Mouse (Mus musculus): ENCODE results near the gene Cenpe. TPM values are rescaled to one million over a fixed set of nuclear protein-coding genes. Genes with fewer than 3 reads are reported as not detected.
"Not testable (repeated sequence)": the region's sequence is repeated elsewhere in the genome, so short reads cannot be mapped to it uniquely, and the experiment has no call there.

The Cenpe gene
- 1 to 10 TPM; 7.3 to 7.7 TPM for total RNA-seq (2021)

DNA sequence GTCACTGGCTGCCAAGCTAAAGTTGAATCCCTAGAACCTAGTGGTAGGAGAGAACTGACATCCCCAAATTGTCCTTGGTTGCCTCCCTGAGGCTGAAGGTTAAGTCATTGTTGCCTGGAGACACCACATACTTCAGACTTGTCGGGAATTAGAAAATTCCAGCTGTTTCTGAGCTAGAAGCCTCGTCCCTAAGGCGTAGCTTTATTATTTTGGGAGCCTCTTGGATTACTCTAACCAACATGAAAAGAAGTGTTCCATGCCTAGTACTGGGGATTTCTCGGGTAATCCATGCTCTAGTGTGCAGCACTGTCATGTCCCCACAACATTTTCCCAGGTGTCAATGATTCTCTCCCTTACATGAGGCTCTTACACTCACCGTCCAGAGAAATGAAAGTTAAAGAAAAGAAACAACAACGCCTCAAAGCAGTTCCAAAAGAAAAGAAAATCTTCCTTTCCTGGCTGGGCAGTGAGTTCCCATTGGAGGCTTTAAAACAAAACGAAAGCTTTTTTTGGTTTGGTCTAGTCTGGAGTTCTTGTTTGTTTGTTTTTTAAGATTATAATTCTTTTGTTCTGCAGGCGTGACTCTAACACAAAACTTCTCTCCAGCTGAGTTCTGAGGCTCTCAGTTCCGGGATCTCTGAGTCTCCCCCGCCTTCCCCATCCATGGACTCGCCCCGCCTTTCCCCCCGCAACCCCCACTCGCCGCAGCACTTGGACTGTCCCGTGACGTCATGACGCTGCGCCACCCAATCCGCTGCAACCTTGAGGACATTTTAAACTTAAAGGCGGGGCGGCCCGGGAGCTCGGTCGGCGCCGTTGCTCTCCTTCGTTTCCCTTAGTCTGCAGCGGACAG, at the start of gene Cenpe:
Cenpe (plus strand) TSS at position 733 of the 853 bp plus-strand sequence.
- intact Hi-C loops (cut with DNase I), result no loop called here
- peak; percentile 91 to 94 for DNase-seq

DNA sequence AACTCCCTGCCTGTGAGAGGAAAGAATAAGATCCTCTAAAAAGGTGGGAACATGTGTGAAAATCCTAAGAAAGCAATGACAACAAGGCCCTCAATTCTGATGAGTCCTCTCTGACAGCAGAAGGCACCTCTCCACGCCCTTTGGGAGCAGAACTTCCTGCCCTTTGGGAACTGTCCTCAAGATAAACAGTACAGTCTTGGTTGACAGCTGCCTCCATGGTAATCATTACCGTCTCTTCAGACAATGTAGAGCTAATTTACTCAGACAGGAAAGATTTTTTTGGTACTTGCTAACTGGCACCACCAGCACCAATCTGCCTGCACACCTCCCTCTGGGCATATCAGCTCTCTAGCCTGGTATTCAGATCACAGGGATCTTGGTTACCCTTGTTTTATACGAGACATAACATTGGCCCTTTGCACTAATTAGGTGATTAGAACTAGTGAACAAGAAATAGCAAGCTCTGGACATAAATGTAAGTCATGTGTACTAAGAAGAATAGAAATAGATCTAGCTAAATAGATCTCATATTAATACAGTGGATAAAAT, 40.4 kb upstream of the Cenpe start:
- no peak for DNase-seq
- intact Hi-C loops (cut with DNase I), result no loop called here

DNA sequence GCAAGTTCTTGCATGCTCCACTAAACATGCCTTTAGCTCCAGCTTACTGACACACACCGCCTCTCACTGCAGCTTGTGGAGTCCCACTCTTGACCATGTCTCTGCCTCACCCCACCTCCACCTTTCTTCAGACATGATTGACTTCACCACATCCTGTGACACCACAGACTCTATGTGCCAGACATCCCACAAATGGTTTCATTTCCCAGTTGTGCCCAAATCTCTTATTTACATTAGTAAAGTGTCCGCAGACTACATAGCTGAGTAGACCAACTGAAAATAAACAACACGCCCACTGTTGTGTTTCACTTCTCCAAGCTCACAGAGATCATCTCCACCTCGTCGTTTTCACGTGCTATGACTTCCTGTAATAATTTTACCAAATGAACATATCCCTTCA, 20.5 kb upstream of the Cenpe start:
- intact Hi-C loops (cut with DNase I), result no loop called here
- no peak for DNase-seq

DNA sequence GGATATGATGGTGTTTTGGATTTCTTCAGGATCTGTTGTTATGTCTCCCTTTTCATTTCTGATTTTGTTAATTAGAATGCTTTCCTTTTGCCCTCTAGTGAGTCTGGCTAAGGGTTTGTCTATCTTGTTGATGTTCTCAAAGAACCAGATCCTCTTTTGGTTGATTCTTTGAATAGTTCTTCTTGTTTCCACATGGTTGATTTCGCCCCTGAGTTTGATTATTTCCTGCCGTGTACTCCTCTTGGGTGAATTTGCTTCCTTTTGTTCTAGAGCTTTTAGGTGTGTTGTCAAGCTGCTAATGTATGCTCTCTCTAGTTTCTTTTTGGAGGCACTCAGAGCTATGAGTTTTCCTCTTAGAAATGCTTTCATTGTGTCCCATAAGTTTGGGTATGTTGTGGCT, 14.3 kb upstream of the Cenpe start:
- intact Hi-C loops (cut with DNase I); DNase-seq: not testable (repeated sequence)

DNA sequence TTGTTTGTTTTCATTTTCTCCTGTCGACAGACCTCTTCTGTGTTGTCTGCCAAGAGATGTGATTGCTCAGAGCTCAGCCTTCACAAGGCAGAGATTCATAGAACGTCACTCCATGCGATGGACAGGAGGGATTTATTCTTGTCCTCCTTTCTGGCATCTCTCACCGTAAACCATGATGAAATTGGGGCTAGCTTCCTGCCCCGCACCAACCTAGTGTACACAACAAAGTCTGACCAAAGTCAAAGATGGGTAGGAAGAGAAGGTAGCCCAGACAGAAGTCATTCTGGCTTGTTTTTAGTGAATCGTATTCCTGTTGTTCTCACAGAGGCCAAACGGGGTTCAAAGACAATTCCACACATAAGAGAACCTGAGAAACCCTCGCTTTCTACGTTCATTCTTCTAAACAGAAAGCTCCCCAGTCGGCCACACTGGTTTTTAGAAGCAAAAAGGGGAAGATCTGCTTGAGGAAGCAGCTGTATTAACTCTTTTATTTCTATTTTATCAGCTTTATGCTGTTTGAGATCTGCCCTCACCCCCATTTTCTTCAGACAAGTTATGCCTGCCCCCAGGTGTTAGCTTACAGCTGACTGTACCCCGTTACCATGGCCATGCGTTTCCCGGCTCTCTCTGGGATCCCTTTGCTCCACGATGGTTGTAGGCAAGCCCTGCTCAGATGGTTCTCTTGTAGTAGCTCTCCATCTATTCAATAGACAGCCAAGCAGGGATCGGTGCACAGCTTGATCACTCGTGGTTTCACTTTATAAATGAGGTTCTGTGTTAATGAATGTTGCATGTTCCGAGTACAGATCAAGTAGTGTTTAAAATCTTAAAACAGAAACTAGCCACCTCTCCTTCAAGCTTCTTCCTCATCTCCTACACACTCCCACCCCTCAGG, 11.7 kb upstream of the Cenpe start:
- no peak for DNase-seq
- intact Hi-C loops (cut with DNase I), result no loop called here

DNA sequence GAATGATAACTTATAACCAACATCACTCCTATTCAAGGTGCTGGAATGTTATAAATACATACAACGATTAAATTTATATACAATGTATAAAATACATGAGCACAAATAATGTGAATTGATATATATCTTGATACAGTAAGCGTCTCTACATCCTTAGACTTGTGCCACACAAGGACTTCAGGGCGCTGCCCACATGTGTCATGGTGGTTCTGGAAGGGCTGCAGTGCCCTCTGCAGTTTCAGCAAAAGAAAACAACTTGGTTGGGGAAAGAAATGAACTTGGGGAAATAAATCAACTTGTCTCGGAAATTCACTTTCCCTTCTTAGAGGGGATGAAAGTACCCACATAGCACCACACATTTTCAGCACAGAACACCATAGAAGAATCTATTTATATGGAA, 5.7 kb upstream of the Cenpe start:
- intact Hi-C loops (cut with DNase I), result loop anchor here (2.0 kb wide), 2 partner anchors 558 to 1330 kb away; no protein-coding TSS in a partner anchor
- peak; percentile 20 to 55 for DNase-seq

DNA sequence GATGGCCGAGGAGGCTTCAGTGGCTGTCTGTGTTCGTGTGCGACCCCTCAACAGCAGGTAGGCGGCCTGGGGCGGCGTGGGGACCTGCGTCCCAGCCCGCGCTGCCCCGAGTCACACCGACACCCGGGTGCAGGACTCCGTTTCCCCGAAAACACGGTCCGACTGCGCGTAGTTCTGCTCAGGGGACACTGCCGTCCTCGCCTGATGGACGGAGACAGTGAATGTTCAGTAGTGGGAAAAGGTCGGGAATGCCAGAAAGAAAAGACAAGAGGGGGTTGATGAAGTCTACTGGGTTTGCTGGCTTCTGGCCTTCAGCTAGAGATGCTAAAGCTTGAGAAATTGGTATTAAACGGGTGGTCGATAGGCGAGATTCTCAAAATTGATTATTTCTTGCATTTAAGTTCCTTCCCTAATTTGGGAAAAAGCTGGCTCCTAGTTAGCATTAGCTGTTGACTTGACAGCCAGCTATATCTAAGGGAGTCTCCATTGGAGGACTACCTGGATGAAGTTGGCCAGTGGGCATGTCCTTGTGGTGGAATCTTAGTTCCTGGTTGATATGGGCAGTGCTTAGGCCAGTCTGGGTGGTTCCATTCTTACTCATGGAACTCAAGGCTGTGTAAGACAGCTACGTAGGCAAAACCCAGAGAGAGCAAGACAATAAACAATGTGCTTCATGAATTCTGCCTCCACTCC, 467 bp downstream of the Cenpe start:
- DNase-seq, result no peak
- intact Hi-C loops (cut with DNase I), result no loop called here

DNA sequence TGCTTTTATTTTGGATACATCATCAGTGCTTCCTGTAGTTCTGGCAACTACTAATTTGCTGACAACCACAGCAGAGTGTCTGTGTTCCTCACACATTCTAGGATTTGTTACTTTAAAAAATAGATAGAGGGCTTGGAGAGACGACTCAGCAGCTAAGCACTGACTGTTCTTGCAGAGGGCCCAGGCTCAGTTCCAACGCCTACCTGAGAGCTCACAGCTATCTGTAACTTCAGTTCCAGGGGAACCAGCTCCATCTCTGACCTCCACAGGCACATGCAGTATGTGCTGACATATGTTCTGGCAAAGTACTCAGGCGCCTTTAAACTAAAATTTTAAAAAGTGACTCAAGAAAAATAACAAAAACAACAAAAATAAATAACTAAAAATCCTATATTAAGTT, 19.7 kb downstream of the Cenpe start:
- no peak for DNase-seq
- intact Hi-C loops (cut with DNase I), result no loop called here

DNA sequence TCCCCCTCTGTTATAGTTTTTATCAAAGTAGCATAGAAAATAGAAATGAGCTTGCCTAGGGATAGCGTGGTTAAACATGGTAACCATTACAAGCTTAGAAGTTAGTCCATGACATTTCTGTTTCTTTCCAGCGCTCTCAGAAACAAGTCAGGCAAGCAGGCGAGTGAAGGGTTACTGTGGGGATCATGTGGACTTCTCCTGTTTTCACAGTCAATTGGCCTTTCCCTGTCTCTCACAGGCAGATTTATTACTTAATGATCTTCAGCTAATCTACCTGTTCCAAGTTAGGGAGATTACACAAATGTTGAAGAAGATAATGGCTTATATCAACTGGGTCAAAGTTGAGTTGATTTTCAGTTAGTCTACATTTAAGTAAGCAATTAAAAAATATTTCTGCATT, 20.1 kb downstream of the Cenpe start:
- intact Hi-C loops (cut with DNase I), result no loop called here
- no peak for DNase-seq

DNA sequence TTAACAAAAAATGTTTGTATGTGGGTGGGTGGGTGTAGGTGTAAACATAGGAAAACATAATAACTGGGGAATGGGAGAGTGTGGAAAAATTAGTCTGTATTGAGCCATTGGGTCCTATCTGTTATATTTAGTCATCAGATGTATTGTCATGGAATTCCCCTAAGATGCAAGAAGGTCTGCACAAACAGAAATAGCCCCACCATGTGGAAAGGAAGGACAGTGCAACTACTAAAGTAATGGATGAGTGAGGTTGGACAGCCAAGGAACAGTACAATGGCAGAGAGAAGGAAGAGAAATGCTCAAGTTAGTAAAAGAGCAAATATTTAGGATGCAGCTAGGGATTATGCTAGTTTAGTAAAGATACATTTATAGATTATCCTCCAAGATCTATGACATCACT, 33.4 kb downstream of the Cenpe start:
- DNase-seq, result peak in 1 of 2 experiments; percentile 6
- intact Hi-C loops (cut with DNase I), result no loop called here

DNA sequence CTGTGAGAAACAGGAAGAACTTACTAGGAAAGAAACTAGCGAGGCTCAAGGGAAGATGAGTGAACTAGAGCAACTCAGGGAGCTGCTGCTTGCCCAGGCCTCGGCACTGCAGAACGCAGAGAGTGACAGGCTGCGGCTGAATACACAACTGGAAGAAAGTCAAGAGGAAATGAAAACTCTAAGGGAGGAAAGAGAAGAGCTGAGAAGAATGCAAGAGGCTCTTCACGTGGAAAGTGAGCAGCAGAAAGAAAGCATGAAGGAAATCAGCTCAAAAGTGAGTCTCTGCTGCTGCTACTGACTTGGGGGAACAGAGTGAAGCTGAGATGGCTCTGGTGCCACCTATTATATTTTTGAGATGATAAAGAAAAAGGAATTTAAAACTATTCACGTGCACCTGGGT, 34.5 kb downstream of the Cenpe start:
- no peak for DNase-seq
- intact Hi-C loops (cut with DNase I), result no loop called here

DNA sequence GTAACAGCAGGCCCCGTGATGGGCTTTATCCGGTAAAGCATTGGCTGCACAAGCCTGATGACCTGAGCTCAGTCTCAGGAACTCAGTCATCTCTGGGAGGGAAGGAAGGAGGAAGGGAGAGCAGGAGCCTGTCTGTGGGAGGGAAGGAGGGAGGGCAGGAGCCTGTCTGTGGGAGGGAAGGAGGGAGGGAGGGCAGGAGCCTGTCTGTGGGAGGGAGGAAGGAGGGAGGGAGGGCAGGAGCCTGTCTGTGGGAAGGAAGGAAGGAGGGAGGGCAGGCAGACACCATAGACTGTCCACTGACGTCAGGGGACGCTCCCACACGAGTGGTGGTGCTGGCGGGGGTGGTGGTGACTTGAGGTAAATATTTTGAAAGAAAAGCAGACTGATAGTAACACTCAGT, 36.8 kb downstream of the Cenpe start:
- no peak for DNase-seq
- intact Hi-C loops (cut with DNase I), result no loop called here

DNA sequence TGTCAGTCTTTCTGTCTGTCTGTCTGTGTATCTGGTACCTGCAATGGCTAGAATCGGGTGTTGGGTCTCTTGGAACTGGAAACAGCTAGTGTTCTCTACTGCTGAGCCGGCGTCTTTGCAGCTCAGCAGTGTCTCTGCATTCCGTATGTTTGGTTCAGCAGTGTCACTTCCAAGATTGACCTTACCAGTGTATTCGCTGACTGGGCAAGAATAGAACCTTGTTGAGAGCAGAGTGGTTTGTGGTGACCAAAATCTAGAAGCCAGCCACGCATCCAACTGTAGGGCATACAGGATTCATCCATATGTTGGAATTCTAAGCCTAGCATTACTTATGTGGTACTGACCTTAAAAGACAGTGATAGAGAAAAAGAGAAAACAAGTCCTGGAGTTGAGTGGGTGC, 39.5 kb downstream of the Cenpe start:
- intact Hi-C loops (cut with DNase I), result no loop called here
- DNase-seq, result no peak

DNA sequence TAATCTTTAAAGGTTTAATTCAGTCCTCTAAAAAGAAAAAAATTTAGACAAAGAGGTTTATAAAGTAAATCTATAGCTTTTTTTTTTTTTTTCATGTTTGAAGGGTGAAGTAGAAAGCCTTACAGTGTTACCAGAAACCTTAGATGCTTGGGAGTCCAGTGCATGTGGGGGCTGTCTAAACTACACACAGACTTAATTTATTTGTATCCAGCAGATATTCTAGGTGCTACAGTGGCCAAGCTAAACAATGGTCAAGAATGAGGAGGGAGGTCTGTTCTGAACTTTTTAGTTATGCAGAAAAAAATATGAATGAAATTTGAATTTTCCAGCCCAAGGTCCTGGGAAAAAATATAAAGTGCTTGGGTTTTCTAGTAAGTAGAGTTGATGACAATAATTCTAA, 42.4 kb downstream of the Cenpe start:
- intact Hi-C loops (cut with DNase I), result no loop called here
- no peak for DNase-seq

DNA sequence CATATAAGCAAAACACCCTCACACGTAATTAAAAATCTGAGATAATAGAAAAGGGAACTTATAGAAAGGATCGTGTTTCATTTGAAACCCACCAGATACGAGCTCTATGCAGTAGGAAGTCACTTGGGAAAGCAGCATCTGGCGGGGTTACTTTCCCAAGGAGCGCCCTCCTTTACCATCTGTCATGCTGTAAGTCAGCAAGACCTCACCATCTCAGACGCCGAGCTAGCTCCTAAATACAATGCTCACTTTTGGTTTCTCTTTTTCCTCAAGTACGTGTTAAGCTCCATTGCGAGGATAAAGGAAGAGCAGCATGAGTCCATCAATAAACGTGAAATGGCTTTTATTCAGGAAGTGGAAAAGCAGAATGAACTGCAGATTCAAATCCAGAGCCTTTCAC, 46.6 kb downstream of the Cenpe start:
- no peak for DNase-seq
- intact Hi-C loops (cut with DNase I), result no loop called here

DNA sequence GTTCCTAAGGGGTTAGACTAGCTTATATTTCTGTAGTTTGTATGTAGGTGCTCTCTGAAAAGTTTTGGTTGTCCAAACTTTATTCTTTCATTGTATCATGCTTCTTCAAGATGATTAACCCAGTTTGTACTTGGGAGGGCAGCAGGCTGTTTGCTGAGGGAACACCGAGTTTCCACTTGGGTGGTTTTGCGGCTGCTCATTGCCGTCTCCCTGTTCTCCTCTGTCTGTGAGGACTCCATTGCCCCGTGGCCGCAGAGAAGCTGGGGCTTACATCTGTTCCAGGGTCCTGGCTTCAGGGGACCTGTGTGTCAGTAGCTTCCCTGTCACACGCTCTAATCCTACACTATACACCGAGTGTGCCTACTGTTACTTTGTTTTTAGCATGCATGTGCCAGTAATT, 47.9 kb downstream of the Cenpe start:
- no peak for DNase-seq
- intact Hi-C loops (cut with DNase I), result no loop called here

DNA sequence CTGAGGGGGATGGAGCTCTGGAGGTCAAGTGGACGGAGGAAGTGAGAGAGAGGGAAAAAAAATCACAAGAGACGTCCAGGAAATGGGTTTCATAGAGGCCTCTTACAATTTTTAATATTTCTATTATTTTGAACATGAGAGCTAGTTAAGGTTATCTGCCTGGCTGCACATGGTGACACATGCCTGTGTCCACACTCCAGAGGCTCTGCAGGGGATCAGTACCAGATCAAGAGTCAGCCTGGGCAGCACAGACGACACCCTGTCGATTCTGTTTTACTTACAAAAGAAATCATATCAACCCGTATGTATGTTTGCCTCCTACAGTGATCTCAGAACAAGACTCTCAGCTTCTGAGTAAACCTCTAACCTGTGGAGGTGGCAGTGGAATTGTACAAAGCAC, 56.3 kb downstream of the Cenpe start:
- intact Hi-C loops (cut with DNase I), result no loop called here
- no peak for DNase-seq

DNA sequence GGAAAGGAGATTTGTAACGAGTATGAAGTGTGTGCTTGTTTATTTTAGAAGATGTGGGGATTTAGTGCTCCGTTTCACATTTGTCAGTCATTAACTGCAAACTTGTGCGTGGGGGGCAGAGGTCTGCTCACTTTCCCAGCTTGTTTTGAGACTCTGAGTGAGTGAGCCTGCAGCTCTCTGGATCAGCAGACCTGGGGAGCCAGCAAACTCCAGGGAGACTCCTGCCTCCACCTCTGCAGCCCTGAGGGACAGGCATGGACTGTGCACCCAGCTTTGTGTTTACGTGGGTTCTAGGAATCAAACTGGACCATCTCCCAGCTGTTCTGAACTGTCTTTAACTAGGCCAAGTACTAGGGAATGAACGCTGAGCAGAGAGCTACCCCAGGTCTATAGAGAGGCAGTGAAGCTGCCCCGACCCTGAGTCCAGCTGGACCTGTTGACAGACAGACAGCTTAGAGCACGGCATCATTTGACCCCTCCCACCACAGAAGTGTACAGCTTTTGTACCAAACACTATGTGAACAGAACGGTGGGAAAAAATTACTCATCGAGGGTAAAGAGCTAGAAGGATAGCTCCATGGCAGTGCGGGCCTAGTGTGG, 57.2 kb downstream of the Cenpe start:
- DNase-seq, result no peak
- intact Hi-C loops (cut with DNase I), result no loop called here

DNA sequence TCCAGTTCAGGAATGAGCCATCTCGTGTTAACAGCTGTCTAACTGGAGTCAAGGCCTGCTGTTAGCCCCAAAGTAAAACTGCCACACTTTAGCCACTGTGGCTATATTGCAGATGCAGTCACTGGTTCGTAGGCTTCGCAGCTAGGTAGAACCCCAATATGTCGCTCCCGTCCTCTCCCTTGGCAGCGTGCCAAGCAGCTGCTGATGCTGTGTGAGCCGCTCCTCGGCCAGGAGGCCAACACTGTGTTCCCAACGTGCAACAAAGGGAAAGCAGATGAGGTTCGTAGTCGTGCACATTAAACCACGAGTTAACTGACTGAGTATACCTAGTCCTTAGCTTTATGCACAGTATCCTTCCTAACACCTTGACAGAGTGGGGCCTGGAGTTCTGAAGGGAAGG, 60.3 kb downstream of the Cenpe start:
- no peak for DNase-seq
- intact Hi-C loops (cut with DNase I), result no loop called here

DNA sequence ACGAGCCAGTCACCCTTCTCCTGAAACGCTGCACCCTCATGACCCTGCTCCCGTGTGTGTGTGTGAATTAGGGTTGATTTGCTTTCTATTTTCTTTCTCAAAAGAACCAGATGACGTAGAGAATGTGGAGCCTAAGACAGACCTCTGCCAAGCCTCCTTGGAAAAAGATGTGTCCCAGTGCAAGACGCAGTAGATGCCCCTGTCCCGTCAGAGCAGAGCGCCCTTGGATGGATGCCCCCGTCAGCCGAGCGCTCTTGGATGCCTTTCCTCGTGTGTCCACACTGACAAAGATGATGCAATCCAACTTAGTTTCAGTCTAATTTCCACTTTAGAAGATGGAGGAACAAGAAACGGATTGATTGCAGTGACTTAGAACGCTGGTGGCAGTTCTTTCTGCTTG, 60.7 kb downstream of the Cenpe start:
- DNase-seq, result no peak
- intact Hi-C loops (cut with DNase I), result no loop called here

All from heart, postnatal 10 days (tissue).